Mouse (Mus musculus): Measurements from ENCODE around the gene Hspa1a.

DNA sequence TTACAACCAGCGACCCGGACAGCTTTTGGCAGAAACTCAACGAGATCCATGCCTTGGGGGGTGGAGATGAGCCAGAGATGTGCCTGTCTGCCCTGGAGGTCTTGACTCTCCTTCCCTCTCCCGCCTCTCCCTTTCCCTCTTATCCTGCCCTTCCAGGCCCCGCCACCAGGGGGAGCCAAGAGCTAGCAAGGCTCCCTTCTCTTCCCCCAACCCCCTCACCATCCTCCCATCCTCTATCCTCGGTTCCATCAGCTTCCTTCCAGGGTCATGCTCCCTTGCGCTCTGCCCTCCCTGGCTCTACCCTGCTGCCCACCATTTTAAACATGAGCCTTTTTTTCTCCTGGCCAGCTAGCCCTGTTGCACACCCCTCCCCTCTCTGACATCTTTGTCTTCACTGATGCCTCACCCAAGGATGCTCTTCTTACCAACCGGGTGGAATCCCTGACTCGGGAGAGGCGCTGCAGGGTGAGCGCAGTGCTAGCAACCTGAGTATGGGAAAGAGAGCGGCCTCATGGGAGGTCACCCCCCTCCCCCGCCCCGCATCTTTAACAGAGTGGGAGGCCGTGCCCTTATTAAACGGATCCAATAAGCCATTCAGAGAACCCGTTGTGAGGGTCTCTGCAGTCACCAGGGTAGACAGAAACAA, 49.3 kb upstream of the Hspa1a start:
- TF ChIP-seq GATA1 (IDR thresholded peaks at IDR 0.05; ENCODE audit: borderline replicate concordance, low read length) (no peak), FLI1 (IDR thresholded peaks at IDR 0.05; ENCODE audit: low read length) (no peak)

Measured in megakaryocyte, embryonic 14.5 days (primary cell).